Mouse (Mus musculus): ENCODE measurements around the gene Rpl3l. TPM values are rescaled to one million over a fixed set of nuclear protein-coding genes. Genes with fewer than 3 reads are reported as not detected.

Gene Rpl3l
- total and polyA plus RNA-seq, 3 experiments: 0.12 to 0.24 TPM; not detected in 1

DNA sequence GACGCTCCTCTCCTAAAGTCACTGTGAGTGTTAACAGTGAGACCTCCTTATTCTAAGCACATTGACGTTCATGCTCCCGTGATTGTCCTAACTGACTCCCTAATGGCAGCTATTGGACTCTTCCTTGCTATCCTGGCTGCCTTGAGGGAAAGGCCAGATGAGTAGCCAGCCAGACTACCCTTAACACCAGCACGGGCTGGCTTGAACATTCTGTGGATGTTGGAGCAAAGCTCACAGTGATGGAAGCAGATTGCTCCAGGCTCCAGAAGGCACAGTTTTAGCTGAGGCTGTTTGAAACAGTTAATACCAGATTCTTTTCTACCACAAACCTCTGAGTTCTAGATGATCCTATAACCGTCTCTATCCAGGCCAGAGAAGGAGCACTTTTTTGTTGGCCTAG lies 16.3 kb downstream of the Rpl3l start:
- Histone ChIP-seq H3K9me3 (replicated peaks; ENCODE audit: insufficient read depth, low read length) (no peaks in the 10 kb centered on the region), H3K9ac (ENCODE audit: control insufficient read depth, low read depth, low read length, poor library complexity, severe bottlenecking) (no peak overlapping the region), H3K27me3 (ENCODE audit: control insufficient read depth in 1 of 2, insufficient read depth in 2 of 2, low read length in 2 of 2) (peaks cover 0 to 4% of the 10 kb centered on the region in 2 experiments; a peak in 1 of 4 replicates), H3K79me2 (ENCODE audit: control insufficient read depth, insufficient read depth, low read length, poor library complexity) (no peaks in the 10 kb centered on the region), H3K36me3 (ENCODE audit: control insufficient read depth in 1 of 2, insufficient read depth in 2 of 2, low read length in 2 of 2) (no peaks in the 10 kb centered on the region), H3K4me1 (ENCODE audit: control insufficient read depth in 1 of 2, insufficient read depth in 2 of 2, low read length in 2 of 2) (no peaks in the 10 kb centered on the region), H3K4me3 (ENCODE audit: control insufficient read depth in 1 of 2, insufficient read depth in 1 of 2, low read depth in 2 of 2, low read length in 2 of 2) (no peak overlapping the region), H3K27ac (ENCODE audit: control insufficient read depth, low read depth, low read length) (no peak overlapping the region)
- TF ChIP-seq CHD1 (IDR thresholded peaks at IDR 0.05; ENCODE audit: low read depth, low read length) (no peak), E2F4 (IDR thresholded peaks at IDR 0.05; ENCODE audit: borderline replicate concordance, low read depth, low read length) (no peak), ZC3H11A (IDR thresholded peaks at IDR 0.05; ENCODE audit: low read depth, low read length) (no peak), POLR2A (IDR thresholded peaks at IDR 0.05; ENCODE audit: control insufficient read depth in 1 of 2, insufficient read depth in 1 of 2, low read depth in 1 of 2, low read length in 2 of 2, poor library complexity in 1 of 2) (no peak), MYB (IDR thresholded peaks at IDR 0.05; ENCODE audit: low read depth, low read length) (no peak), ZKSCAN1 (IDR thresholded peaks at IDR 0.05; ENCODE audit: low read depth, low read length) (no peak), ZNF384 (IDR thresholded peaks at IDR 0.05; ENCODE audit: low read depth, low read length) (no peak), USF2 (IDR thresholded peaks at IDR 0.05; ENCODE audit: borderline replicate concordance in 1 of 2, insufficient read depth in 1 of 2, low read depth in 1 of 2, low read length in 2 of 2) (no peak), NRF1 (IDR thresholded peaks at IDR 0.05; ENCODE audit: insufficient read depth, low read depth, low read length, poor library complexity, severe bottlenecking) (no peak), MXI1 (IDR thresholded peaks at IDR 0.05; ENCODE audit: low read depth, low read length) (no peak)
- no peak for DNase-seq (ENCODE audit: low read depth, low spot score)

DNA sequence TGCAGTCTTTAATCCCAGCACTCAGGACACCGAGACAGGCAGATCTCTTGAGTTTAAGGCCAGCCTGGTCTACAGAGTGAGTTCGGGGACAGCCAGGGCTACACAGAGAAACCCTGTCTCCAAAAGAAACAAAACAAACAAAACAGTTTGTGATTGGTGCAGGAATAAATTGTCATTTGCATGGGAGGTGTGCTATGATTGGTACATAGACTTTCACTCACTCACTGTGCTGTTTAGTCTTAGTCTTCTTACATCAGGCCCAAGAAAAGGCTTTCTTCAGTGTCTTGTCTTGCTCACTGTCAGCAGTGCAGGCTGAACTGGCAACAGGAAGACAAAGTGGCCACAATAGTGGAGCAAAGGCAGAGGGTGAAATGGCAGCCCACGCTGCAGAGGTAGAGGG lies 16.8 kb downstream of the Rpl3l start:
- no peak overlapping the region for H3K9ac ChIP-seq (ENCODE audit: control insufficient read depth, low read depth, low read length, poor library complexity, severe bottlenecking)
- no peaks in the 10 kb centered on the region for H3K79me2 ChIP-seq (ENCODE audit: control insufficient read depth, insufficient read depth, low read length, poor library complexity)
- H3K27me3 ChIP-seq (ENCODE audit: control insufficient read depth in 1 of 2, insufficient read depth in 2 of 2, low read length in 2 of 2): peaks cover 0 to 4% of the 10 kb centered on the region in 2 experiments; a peak in 1 of 4 replicates
- no peaks in the 10 kb centered on the region for H3K9me3 ChIP-seq (replicated peaks; ENCODE audit: insufficient read depth, low read length)
- TF ChIP-seq MAFK (IDR thresholded peaks at IDR 0.05; ENCODE audit: borderline replicate concordance, low read depth, low read length) (no peak), KAT2A (conservative IDR thresholded peaks at IDR 0.05; ENCODE audit: low read depth, low read length) (no peak), USF1 (IDR thresholded peaks at IDR 0.05; ENCODE audit: low read depth, low read length) (no peak), POLR2A (IDR thresholded peaks at IDR 0.05; ENCODE audit: control insufficient read depth in 1 of 2, insufficient read depth in 1 of 2, low read depth in 1 of 2, low read length in 2 of 2, poor library complexity in 1 of 2) (no peak), RCOR1 (IDR thresholded peaks at IDR 0.05; ENCODE audit: low read depth, low read length) (no peak), CHD1 (IDR thresholded peaks at IDR 0.05; ENCODE audit: low read depth, low read length) (no peak)
- no peaks in the 10 kb centered on the region for H3K4me1 ChIP-seq (ENCODE audit: control insufficient read depth in 1 of 2, insufficient read depth in 2 of 2, low read length in 2 of 2)
- peak; percentile 20 for DNase-seq (ENCODE audit: low read depth, low spot score)
- H3K36me3 ChIP-seq (ENCODE audit: control insufficient read depth in 1 of 2, insufficient read depth in 2 of 2, low read length in 2 of 2): no peaks in the 10 kb centered on the region
- H3K4me3 ChIP-seq (ENCODE audit: control insufficient read depth in 1 of 2, insufficient read depth in 1 of 2, low read depth in 2 of 2, low read length in 2 of 2): no peak overlapping the region
- H3K27ac ChIP-seq (ENCODE audit: control insufficient read depth, low read depth, low read length): no peak overlapping the region

All from MEL (cell line).